Mouse (Mus musculus) small intestine, adult 2 months (tissue): ENCODE results near the gene Nkd2.

Experiments
- CTCF ChIP-seq: fragments of 200-500 bp; IDR thresholded peaks from 2 replicates; pipeline ENCODE4 v1.5.1; 2012; ENCODE audit warnings: low read depth, mild to moderate bottlenecking, control low read depth, inconsistent platforms, low read length, moderate library complexity, mixed read lengths; ENCODE audit not compliant: insufficient replicate concordance, insufficient read length; ENCODE audit errors: extremely low read depth
- POLR2A ChIP-seq: fragments of 200-500 bp; IDR thresholded peaks from 2 replicates; pipeline ENCODE4 v1.6.1; 2012; ENCODE audit warnings: low read depth, mild to moderate bottlenecking, control low read depth, inconsistent platforms, low read length, moderate library complexity

GRCm38 (mm10) chr13:73839137-73839548 is 8.3 kb downstream of the Nkd2 start:
- TF ChIP-seq CTCF (no peak), POLR2A (no peak)
